Mouse (Mus musculus): ENCODE results near the gene Folr2. TPM values are rescaled to one million over a fixed set of nuclear protein-coding genes. Genes with fewer than 3 reads are reported as not detected.

Gene Folr2
- polyA plus RNA-seq, 2 experiments: 4.2 to 7.4 TPM

DNA sequence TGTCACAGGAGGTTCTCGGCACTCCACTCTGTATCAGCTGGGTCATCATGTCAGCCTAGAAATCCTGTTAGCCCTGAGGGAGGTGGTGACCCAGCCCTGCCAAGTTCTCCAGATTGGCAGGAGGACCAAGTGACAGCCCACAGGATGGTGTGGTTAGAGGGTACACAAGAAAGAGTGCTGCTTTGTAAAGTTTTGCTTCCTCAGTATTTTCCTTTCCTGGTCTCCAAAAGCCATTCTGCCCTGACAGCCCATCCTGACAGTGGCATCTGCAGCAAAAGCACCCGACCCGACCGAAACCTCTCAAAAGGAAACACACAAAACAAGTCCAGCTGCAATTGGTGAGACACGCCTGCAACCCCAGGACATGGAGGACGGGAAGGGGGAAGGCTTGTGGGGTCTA is 12.8 kb downstream of the Folr2 start:
- H3K9ac ChIP-seq (replicated peaks): no peak overlapping the region
- no peak overlapping the region for H3K27ac ChIP-seq
- H3K36me3 ChIP-seq (replicated peaks; ENCODE audit: control insufficient read depth, insufficient read depth, low read depth): no peaks in the 10 kb centered on the region
- no peak overlapping the region for H3K4me2 ChIP-seq (ENCODE audit: low read depth)
- H3K9me3 ChIP-seq (ENCODE audit: control insufficient read depth, low read length): no peaks in the 10 kb centered on the region
- 53% methylated on average over 6 of the region's 6 CpGs for WGBS (ENCODE audit: insufficient replicate concordance)
- ATAC-seq (ENCODE audit: insufficient read depth) (no peak), DNase-seq (ENCODE audit: low read depth in 3 of 3, low spot score in 3 of 3) (no peak)
- no peaks in the 10 kb centered on the region for H3K4me1 ChIP-seq (replicated peaks; ENCODE audit: control insufficient read depth in 2 of 2, insufficient read depth in 2 of 2, low read length in 1 of 2)
- no peaks in the 10 kb centered on the region; the same call in 1 of the 2 replicates for H3K27me3 ChIP-seq (ENCODE audit: control insufficient read depth, insufficient read depth, low read length)
- TF ChIP-seq CTCF (IDR thresholded peaks at IDR 0.05; ENCODE audit: low read depth) (no peak), EP300 (IDR thresholded peaks at IDR 0.05; ENCODE audit: low read depth) (no peak)
- no peak overlapping the region for H3K4me3 ChIP-seq (ENCODE audit: insufficient read depth in 1 of 2, low read depth in 2 of 2, low read length in 2 of 2)

DNA sequence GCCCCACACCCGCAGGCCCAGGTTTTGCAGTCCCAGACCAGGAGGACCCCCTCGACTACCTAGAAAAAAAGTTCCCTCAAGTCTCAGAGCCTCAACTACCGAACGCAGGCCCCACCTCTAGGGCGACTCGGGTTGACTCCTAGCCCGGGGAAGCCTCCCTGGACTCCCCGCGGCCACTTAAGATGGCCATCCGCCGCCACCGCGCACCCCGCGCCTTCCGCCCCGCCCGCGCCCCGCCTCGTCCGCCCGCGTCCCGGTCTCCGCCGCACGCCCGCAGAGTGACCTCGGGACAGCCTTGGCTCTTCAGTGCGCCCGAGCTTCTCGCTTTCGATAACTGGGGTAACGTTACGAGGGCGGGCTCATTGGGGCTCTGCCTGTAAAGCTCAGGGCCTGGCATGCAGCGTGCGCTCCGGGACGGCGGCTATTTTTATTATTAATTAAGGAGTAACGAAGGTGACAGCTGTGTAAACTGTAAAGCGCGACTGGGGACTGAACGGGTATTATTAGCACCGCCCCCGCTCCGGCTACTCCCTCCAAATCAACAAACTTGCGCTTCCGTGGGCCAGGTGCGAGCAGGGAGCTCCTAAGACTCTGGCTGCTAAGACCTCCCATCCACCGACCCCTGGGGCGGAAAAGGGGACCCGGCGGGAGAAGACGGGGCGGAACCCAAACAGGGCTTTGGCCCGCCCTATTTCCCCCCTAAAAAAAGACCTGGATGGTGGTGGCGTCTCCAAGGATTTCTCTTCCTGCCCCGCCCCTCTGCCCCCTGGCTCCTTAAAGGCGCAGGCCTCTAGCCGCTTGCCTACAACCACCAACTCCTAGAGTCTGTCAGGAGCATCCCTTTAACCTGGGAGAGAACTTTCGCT is 19.2 kb downstream of the Folr2 start, which contains the start of gene Inppl1:
TSS of gene Inppl1 (minus strand) at position 624 of the 866 bp plus-strand sequence.
- Histone ChIP-seq H3K4me3 (ENCODE audit: insufficient read depth in 1 of 2, low read depth in 2 of 2, low read length in 2 of 2) (peak within 1 kb of the TSS; percentile 57 to 60), H3K27me3 (ENCODE audit: control insufficient read depth, insufficient read depth, low read length) (peaks cover 36% of the 10 kb centered on the region)

DNA sequence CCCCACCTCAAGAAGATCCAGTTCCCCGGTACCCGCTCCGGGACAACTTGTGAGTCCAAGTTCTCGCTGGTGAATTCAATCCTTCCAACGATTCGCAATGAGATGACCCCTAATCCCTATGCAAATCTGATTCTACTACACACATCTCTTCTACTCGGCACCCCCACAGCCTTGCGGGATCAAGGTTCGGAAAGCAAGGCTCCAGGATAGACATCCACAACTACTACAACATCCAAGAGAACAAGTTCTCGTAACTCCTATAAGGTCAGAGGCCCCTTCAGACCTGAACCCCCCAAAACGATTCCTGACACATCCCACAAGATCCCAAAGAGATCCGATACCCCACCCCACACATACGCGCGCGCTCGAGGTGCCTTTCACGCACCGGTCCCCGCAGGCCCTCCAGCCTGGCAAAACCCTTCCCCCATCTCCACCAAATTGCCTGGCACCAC is 19.8 kb downstream of the Folr2 start:
- Histone ChIP-seq H3K27me3 (ENCODE audit: control insufficient read depth, insufficient read depth, low read length) (peaks cover 36% of the 10 kb centered on the region), H3K9me3 (ENCODE audit: control insufficient read depth, low read length) (no peaks in the 10 kb centered on the region), H3K9ac (replicated peaks) (no peak overlapping the region), H3K4me3 (ENCODE audit: insufficient read depth in 1 of 2, low read depth in 2 of 2, low read length in 2 of 2) (peak overlapping the region; percentile 57 to 60), H3K27ac (no peak overlapping the region), H3K4me1 (replicated peaks; ENCODE audit: control insufficient read depth in 2 of 2, insufficient read depth in 2 of 2, low read length in 1 of 2) (no peaks in the 10 kb centered on the region), H3K4me2 (ENCODE audit: low read depth) (peak overlapping the region; percentile 70), H3K36me3 (replicated peaks; ENCODE audit: control insufficient read depth, insufficient read depth, low read depth) (no peaks in the 10 kb centered on the region)
- no peak for DNase-seq (ENCODE audit: low read depth in 3 of 3, low spot score in 3 of 3)
- TF ChIP-seq CTCF (IDR thresholded peaks at IDR 0.05; ENCODE audit: low read depth) (no peak), EP300 (IDR thresholded peaks at IDR 0.05; ENCODE audit: low read depth) (no peak)
- WGBS (ENCODE audit: insufficient replicate concordance): 2% methylated on average over 20 of the region's 20 CpGs
- no peak for ATAC-seq (ENCODE audit: insufficient read depth)

More for the DNA sequence above, 19.2 kb downstream of the Folr2 start, which contains the start of gene Inppl1:
- H3K36me3 ChIP-seq (replicated peaks; ENCODE audit: control insufficient read depth, insufficient read depth, low read depth): no peaks in the 10 kb centered on the region
- H3K27ac ChIP-seq: no peak within 1 kb of the TSS
- H3K9me3 ChIP-seq (ENCODE audit: control insufficient read depth, low read length): no peaks in the 10 kb centered on the region
- 0 out of 2 replicates have a peak within 1 kb of the TSS, but pooled peaks have one; percentile 1 for H3K9ac ChIP-seq (replicated peaks)
- DNase-seq (ENCODE audit: low read depth in 3 of 3, low spot score in 3 of 3) (no peak), ATAC-seq (ENCODE audit: insufficient read depth) (peak; percentile 51)
- TF ChIP-seq EP300 (IDR thresholded peaks at IDR 0.05; ENCODE audit: low read depth): no peak
- TF ChIP-seq CTCF (IDR thresholded peaks at IDR 0.05; ENCODE audit: low read depth): 0 out of 2 replicates have a peak, but pooled peaks have one; percentile 17
- H3K4me1 ChIP-seq (replicated peaks; ENCODE audit: control insufficient read depth in 2 of 2, insufficient read depth in 2 of 2, low read length in 1 of 2): no peaks in the 10 kb centered on the region
- 1% methylated on average over 64 of the region's 64 CpGs for WGBS (ENCODE audit: insufficient replicate concordance)
- peak within 1 kb of the TSS; percentile 70 for H3K4me2 ChIP-seq (ENCODE audit: low read depth)

DNA sequence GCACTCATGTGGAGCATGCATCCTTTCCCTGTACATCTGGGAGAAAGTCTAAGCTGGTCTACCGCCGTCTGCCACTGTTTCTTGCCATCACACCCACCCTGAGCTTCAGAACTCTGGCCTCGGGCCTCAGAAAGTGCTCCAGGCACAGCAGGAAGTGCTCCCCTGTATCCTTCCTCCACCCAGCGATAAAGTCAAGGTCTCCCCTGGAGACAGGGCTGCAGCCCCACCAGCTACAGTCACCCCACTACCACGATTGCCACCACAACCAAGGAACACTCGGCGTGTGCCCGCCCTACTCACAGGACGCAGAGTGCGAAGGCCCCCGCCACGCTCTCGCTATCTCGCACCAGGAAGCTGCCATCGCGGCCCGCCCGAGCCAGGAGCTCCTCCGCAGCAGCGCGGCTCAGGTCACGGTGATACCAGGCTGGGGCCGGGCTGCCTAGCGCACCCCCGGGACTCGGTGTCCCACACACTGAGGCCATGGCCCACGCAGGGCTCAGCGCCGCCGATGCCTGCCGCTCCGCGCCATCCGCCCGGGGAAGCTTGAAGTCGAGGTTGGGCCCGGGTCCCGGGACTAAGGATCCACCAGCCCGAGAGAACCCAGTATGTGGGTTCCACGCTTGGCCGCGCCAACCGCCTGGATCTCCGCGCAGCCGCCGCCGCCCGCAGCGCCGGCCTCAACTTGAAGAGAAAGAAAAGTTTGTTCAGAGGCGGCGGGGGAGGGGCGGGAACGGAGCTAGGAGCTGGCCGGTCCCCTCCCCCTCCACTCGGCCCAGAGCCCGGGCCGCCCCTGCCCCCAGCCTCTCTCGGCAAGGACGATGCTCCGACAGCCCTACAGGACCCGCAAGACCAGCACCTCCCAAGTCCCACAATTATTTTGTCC is 20.5 kb downstream of the Folr2 start:
- no peak overlapping the region for H3K27ac ChIP-seq
- H3K4me3 ChIP-seq (ENCODE audit: insufficient read depth in 1 of 2, low read depth in 2 of 2, low read length in 2 of 2): peak overlapping the region; percentile 57 to 60
- peak overlapping the region; percentile 46 for H3K9ac ChIP-seq (replicated peaks)
- H3K9me3 ChIP-seq (ENCODE audit: control insufficient read depth, low read length): no peaks in the 10 kb centered on the region
- under 1% methylated on average over 59 of the region's 63 CpGs for WGBS (ENCODE audit: insufficient replicate concordance)
- H3K36me3 ChIP-seq (replicated peaks; ENCODE audit: control insufficient read depth, insufficient read depth, low read depth): no peaks in the 10 kb centered on the region
- H3K27me3 ChIP-seq (ENCODE audit: control insufficient read depth, insufficient read depth, low read length): peaks cover 36% of the 10 kb centered on the region
- TF ChIP-seq EP300 (IDR thresholded peaks at IDR 0.05; ENCODE audit: low read depth) (no peak), CTCF (IDR thresholded peaks at IDR 0.05; ENCODE audit: low read depth) (no peak)
- ATAC-seq (ENCODE audit: insufficient read depth) (peak; percentile 24; the same call in 1 of the 2 replicates), DNase-seq (ENCODE audit: low read depth in 3 of 3, low spot score in 3 of 3) (no peak)
- H3K4me2 ChIP-seq (ENCODE audit: low read depth): peak overlapping the region; percentile 70
- no peaks in the 10 kb centered on the region for H3K4me1 ChIP-seq (replicated peaks; ENCODE audit: control insufficient read depth in 2 of 2, insufficient read depth in 2 of 2, low read length in 1 of 2)
